Mouse (Mus musculus) liver, embryonic 13.5 days (tissue): ENCODE results near the gene Boc. TPM values are rescaled to one million over a fixed set of nuclear protein-coding genes. Genes with fewer than 3 reads are reported as not detected.

Source experiments
- ATAC-seq: fragments of 200-750 bp; cut with Nextera tagmentation; 2 replicates; pipeline ENCODE4 v1.8.0; 2017; ENCODE audit warnings: low read depth, mild to moderate bottlenecking, moderate number of reproducible peaks, moderate library complexity
- DNase-seq: peaks from one replicate; pipeline ENCODE4 v3.0.0; 2022
- H3K27ac ChIP-seq: fragments of 300-500 bp; sonication (generic); 2 replicates; pipeline ENCODE4 v1.5.1; 2015; ENCODE audit warnings: moderate library complexity, mild to moderate bottlenecking, inconsistent platforms
- H3K27me3 ChIP-seq: fragments of 300-500 bp; sonication (generic); 2 replicates; pipeline ENCODE4 v1.6.1; 2015; ENCODE audit warnings: mild to moderate bottlenecking, inconsistent platforms
- H3K36me3 ChIP-seq: fragments of 300-500 bp; sonication (generic); 2 replicates; pipeline ENCODE4 v1.6.1; 2015; ENCODE audit warnings: mild to moderate bottlenecking, inconsistent platforms
- H3K4me1 ChIP-seq: fragments of 300-500 bp; sonication (generic); replicated peaks from 2 replicates; pipeline ENCODE4 v1.6.1; 2015; ENCODE audit warnings: inconsistent platforms
- H3K4me2 ChIP-seq: fragments of 300-500 bp; sonication (generic); 2 replicates; pipeline ENCODE4 v1.6.1; 2015; ENCODE audit warnings: inconsistent platforms, mild to moderate bottlenecking, moderate library complexity
- H3K4me3 ChIP-seq: fragments of 300-500 bp; sonication (generic); replicated peaks from 2 replicates; pipeline ENCODE4 v1.5.1; 2015; ENCODE audit warnings: mild to moderate bottlenecking, inconsistent platforms
- H3K9ac ChIP-seq: fragments of 300-500 bp; sonication (generic); 2 replicates; pipeline ENCODE4 v1.6.1; 2015; ENCODE audit warnings: mild to moderate bottlenecking, inconsistent platforms
- H3K9me3 ChIP-seq: fragments of 300-500 bp; sonication (generic); replicated peaks from 2 replicates; pipeline ENCODE4 v1.6.1; 2016; ENCODE audit warnings: inconsistent platforms
- WGBS: fragments of 180-500 bp; shearing (Covaris S2); methylation state at CpG from one replicate; pipeline ENCODE4 v1.1.7; 2015; ENCODE audit not compliant: insufficient replicate concordance; 5-methylcytosine and 5-hydroxymethylcytosine counted together
- microRNA-seq: library from miRNA; unstranded; fragments of <30 nt; microRNA quantifications from one replicate; pipeline ENCODE4, GENCODE M21; 2016
- polyA plus RNA-seq: library from polyadenylated mRNA; unstranded; fragments of >200 nt; fragmentation: Nextera tagmentation; extraction: Ambion mirVana; gene quantifications from 2 replicates; pipeline ENCODE4 v1.2.1, GENCODE M21; 2015

The Boc gene
- polyA plus RNA-seq, 1 experiment from 2014 or later, result 0.65 TPM

- ATAC-seq, result no peak
- H3K27ac ChIP-seq, result no peak overlapping the region
- H3K27me3 ChIP-seq, result no peaks in the 10 kb centered on the region
- H3K4me2 ChIP-seq, result no peak overlapping the region
- no peaks in the 10 kb centered on the region for H3K9me3 ChIP-seq
- DNase-seq, result no peak
- H3K36me3 ChIP-seq, result no peaks in the 10 kb centered on the region
- H3K4me3 ChIP-seq, result no peak overlapping the region
- no peak overlapping the region for H3K9ac ChIP-seq
- 43% methylated on average over 4 of the region's 4 CpGs for WGBS
- no peaks in the 10 kb centered on the region for H3K4me1 ChIP-seq
Observed at GRCm38 (mm10) chr16:44435481-44435880, 123.2 kb downstream of the Boc start.

Small RNA genes within 50 kb of the gene (microRNA-seq; reads per million reads assigned to microRNA genes)
- not detected for gene Mir3081

Other genes starting within 250 kb of the Boc start
- gene Sidt1, start 225.7 kb downstream of the Boc start, polyA plus RNA-seq, result 0.06 TPM in 1 of 2 replicates, not detected in the other
- 8.2 and 11.3 TPM in 2 replicates for gene Spice1, start 211.8 kb downstream of the Boc start, polyA plus RNA-seq
- 0.29 and 0.32 TPM in 2 replicates for gene Cfap44, start 164.1 kb downstream of the Boc start, polyA plus RNA-seq
- gene Nepro, start 165.4 kb upstream of the Boc start, polyA plus RNA-seq, result 3.8 and 4.1 TPM in 2 replicates
- gene Gtpbp8, start 187.5 kb upstream of the Boc start, polyA plus RNA-seq, result 24.0 and 26.4 TPM in 2 replicates
- gene Cd200r1, start 206.8 kb upstream of the Boc start, polyA plus RNA-seq, result 3.2 and 4.0 TPM in 2 replicates